Mouse (Mus musculus) neural tube, embryonic 10.5 days (tissue): Measurements from ENCODE around the gene Rab7b.

Source experiments
- DNase-seq: peaks from one replicate; pipeline ENCODE4 v3.0.0-alpha.2; 2017; ENCODE audit warnings: low spot score; ENCODE audit errors: extremely low spot score

Rab7b gene

DNA sequence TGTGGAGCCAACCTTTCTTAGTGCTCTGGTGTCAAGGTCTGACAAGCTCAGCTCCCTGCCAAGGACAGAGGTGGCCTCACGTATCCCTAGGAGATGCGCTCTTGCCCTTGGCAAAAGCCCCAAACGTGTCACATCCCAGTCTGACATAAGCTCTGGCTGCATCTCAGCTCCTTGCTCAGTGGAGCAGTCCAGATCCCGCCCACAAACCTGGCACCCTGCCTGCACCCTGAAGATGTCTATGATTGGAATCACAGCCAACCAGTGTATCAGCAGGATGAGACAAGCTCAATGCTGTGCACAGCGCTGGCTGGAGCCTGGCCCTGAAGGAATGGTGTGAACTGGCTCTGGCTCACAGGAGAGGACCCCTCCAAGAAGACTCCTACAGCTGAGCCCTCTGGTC lies 48.8 kb downstream of the Rab7b start:
- DNase-seq, result no peak

DNA sequence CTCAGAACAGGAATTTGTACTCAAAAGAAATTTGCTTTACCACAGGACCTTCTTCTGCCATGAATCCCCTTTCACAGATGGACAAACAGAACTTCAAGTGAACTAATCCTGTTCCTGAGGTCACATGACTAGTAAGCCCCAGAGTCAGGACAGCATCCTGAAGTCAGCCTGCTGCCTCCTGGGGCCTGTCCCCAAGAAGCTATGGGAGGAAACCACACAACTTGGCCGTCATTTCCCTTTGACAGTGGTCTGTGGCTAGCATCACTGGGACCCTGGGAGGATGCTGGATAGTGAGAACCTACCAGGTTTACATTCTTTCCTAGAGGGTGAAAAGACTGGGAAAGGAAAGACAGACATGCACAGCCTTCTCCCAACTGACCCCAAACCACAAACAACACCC lies 50.3 kb downstream of the Rab7b start:
- DNase-seq, result no peak

GRCm38 (mm10) chr1:131739481-131740160 lies 51.1 kb downstream of the Rab7b start:
- DNase-seq, result no peak

- DNase-seq, result no peak
Observed at GRCm38 (mm10) chr1:131743868-131744464, 55.5 kb downstream of the Rab7b start, which contains the start of gene Slc26a9. TSS of gene Slc26a9 (plus strand) at chr1:131744022.

- DNase-seq, result no peak
Observed at GRCm38 (mm10) chr1:131745391-131745790, 56.9 kb downstream of the Rab7b start.

GRCm38 (mm10) chr1:131747761-131748160 lies 59.3 kb downstream of the Rab7b start:
- DNase-seq, result no peak

DNA sequence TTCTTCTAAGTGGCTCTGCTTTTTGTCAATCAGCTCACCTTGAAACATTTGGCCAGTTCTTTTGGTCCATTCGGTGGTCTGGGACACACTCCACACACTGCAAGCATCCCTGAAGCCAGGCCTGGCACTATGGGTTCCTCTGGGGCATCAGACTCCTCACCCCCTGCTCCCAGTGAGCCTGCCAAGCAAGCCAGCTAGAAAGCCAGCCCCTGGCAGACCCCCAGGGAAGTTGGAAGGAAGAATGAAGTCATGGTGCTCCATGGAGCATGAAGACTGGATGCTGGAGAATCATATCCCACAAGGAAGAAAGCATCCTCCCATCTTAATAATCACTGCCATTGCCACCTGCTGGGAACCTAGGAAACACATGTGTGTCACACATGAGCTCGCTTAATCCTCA lies 60.1 kb downstream of the Rab7b start:
- no peak for DNase-seq

DNA sequence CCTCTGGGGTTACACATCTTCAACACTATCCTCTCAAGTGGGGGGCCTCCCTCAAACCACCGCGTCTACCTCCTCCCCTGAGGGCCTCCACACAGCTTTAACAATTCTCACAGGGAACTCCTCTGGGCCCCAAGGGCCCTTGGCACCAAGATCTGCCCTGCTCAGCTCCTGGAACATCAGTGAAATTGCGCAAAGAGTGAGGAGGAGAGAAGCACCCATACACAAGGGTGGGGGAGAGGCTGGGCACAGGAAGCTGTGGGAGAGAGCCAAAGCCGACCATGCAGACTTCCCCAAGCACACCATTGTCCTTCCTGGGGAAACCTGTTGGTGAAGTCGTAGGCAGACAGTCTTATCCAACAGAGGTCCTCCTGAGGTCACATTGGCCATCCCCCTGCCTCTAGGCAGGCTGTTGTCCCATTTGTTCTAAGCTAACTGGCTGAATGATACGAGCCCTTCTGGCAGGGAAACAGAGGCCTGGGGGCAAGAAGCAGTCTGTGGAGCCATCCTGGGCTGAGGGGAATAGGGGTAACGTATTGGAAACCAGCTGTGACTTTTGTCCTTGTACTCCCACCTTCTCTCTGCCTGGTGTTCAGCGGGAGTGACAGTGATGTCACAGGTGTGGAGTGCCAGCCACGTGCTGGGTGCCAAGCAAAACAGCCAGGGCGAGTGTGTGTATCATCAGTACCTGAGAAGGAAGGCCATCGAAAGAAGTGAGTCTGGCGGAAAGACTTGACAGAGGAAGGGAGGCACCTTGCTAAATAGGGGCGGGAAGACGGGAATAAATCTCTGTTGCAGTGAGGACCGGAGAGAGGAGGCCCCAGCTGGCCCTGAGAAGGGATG lies 61.4 kb downstream of the Rab7b start:
- no peak for DNase-seq

DNA sequence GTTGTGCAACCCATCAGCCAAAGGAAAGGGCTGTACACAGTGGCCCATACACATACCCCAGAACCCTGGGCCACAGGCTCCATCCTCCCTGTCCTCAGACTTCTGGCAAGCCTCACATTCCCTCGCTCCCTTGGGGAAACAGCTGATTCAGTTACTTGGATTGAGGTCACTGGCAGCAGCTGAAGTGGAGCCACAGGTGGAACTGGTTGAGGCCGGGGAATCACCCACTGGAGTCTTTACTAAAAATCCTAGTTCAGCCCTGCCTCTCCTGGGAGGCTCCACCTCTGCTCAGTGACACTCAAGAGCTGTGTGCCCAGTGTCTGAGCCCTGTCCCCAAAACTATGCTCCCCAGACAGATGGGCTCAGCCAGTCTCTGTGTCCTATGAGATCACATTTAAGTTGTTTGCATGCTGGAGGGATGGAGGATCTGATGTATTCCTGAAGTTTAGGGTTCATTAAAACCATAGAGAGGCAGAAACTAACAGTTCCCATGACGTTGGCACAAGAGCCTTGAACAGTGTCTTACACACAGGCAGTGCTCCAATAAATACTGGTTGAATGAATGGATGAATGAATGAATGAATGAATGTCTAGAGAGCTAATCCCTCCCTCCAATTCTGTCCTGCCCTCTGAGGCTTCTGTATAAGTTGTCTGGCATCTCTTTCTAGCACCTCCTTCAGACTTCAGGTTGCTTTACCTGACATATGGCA lies 62.8 kb downstream of the Rab7b start:
- no peak for DNase-seq

DNA sequence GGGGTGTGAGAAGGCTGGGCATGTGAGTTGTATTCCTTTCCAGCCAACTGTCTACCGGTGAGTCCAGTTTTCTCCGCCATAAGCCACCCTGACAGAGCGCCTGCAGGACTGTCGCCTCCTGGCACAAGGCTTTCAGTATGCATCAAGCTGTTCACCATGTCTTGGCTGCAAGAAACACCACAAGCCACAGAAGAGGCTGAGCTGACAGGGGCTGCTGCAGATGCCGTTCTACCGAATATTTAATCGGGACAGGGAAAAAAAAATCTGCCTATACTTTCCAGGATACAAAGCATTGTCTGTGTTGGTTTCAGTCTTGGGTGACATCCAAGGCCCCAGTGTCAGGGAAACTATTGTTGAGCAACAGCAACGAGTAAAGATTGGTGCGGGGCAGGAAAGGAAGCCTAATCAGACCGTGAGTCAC lies 63.4 kb downstream of the Rab7b start:
- DNase-seq, result no peak

DNA sequence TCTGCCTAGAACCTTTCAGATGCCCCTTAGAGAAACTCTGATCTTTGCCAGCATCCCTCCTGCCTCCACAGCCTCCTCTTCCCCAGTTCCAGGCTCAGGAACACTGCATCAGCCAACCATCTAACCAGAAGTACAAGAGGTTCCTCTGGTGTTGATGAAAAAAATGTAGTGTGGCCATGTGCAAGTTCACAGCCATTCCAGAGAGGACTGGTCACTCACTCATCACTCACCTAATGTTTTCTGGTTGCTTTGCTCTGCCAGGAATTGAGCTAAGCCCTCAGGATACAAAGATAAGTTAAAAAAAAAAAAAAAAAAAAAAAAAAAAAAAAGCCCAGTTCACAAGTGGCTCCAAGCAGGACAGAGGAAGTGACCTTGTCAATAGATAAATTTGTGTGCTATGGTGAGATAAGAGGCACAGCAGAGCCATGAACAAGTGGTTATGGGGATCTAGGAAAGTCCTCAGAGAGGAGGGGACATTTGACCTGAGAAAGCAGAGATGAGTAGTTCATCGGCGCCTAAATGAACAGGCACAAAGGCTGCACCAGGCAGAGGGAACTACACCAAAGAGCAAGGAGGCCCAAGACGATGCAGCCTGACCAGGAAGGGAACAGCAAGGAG lies 65.8 kb downstream of the Rab7b start:
- DNase-seq, result no peak

- no peak for DNase-seq
Observed at GRCm38 (mm10) chr1:131754916-131755315, 66.4 kb downstream of the Rab7b start.

DNA sequence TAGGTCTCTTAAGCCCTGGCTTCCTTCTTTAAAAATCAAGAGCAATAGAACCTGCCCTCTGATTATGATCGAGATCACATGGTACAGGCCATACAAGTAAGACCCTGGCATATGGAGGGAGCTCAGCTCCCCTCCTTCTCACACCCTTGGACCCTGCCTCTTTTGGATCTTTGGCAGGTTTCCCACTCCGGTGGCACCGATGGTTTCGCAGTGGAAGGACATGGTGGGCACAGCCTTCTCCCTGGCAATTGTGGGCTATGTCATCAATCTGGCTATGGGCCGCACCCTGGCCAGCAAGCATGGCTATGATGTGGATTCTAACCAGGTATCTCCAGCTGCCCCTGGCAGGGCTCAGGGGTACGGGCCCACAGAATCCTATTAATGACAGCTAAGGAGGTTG lies 68.7 kb downstream of the Rab7b start:
- no peak for DNase-seq

DNA sequence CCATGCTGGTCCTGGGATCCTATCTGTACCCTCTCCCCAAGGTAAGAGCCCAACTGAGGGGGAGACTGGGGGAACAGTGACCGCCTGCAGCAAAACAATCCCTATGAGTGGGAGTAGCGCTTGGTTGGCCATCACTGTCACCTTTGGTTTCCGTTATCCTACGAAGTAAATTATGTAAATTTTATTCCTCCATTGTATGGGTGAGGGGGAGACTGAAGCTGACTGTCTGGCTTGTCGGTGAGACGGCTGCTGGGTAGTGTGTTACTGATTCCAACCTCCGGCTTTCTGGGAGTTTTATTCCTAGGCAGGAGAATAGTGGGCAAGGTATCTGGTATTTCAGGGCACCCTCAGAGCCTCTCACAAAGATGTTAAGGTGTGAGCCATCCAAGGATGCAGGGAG lies 70.3 kb downstream of the Rab7b start:
- DNase-seq, result no peak

DNA sequence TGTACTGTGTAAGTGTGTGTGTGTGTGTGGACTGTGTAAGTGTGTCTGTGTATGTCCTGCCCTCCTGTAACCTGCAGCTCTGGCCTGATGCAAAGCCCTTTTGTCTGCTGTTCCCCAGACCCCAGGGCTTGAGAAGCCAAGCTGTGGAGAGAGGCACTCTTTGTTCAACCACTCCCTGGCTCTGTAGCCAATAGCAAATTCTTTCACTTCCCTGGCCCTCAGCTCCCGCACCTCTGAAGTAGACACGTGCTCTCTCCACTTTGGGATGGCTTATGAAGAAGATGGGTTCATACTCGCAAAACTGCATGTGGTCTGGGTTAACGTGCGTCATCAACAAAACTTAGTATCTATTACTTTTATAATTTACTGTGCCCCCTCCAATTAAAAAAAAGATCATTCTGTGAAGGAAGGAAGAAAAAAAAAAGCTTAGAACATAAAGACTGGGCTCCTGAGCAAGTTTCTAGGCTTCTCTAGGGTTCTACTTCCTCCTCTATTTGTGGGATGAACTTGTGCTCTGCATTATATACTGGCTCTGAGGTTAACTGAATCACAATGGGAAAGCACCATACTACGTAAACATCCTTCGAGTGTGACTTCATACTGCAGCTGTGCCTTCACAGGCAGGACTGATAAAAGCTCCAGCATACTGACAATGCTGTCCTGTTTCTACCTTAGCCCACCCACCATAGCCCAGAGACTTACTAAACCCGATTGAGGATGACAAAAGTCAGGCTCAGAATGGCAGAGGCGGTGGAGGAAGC lies 71.4 kb downstream of the Rab7b start:
- no peak for DNase-seq

GRCm38 (mm10) chr1:131760428-131760820 lies 71.9 kb downstream of the Rab7b start:
- DNase-seq, result no peak

DNA sequence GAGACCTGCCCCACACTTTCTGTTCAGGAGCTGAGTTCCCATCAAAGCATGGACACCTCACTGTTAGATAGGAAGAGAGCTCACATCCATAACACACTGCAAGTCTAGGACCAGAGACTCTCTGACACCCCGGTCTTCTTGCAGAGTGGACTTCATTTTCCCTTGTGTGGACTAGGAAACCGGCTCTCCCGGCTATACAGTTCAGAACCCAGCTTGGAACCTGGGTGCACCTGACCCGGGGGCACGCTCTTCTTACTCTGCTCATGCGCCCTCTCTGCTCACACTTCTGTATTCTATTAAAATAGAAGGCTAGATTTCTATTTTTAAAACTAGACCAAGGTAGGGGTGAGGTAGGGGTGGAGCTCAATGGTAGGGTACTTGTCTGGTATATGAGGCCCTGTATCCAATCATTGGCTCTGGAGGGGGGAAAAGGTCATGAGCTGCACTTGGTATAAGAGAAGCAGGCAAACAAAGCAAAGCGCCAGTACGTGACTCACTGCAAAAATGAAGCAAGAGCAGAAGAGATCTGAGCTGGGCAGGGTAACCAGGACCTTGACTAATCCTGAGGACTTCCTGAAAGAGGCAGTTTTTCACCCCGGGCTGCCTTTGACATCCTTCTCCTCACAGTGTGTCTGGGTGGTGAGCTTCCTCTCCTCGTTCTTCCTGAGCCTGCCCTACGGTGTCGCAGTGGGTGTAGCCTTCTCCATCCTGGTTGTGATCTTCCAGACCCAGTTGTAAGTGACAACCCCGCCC lies 72.8 kb downstream of the Rab7b start:
- DNase-seq, result no peak

- no peak for DNase-seq
Observed at GRCm38 (mm10) chr1:131763683-131764082, 75.2 kb downstream of the Rab7b start.

DNA sequence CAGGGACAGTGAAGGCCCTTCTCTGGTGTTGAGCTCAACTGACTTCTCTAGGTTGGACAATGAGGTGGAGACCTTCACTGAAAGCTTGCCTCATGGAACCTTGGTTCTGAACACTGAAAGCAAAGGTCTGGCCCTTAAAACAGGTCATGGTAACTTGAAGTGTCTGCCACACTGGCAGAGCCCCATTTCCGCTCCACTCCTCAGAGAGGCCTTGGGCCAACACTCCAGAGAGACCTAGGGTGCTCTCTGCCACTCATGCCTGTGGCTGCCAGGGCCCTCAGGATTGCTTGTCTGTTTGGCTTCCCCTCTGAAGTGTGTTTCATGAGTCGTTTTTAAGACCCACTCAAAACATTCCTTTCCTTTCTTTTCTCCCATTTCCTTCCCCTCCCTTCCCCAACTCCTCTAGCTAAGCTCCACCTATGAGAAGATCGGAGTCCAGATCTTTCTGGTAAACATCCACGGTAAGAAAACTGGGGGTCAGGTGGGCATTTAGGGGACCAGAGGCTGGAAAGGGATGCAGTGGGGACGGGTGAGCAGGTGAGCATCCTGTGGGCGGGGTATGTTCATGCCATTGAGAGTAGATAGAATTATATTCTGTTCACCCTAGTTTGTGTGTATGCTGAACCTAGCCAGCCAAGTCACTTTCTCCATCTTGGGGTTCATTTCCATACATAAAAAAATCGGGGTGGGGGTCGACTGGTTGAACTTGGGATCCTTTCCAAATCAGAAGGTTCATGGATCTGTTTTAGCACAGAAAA lies 76.3 kb downstream of the Rab7b start:
- no peak for DNase-seq
